Mouse (Mus musculus) heart, adult 2 months (tissue): ENCODE data around the gene Serpinb1a. TPM values are rescaled to one million over a fixed set of nuclear protein-coding genes. Genes with fewer than 3 reads are reported as not detected.
A peak's percentile ranks its signal among the peaks of the same experiment; 100 is the strongest.
"Not testable (repeated sequence)": the region's sequence is repeated elsewhere in the genome, so short reads cannot be mapped to it uniquely, and the experiment has no call there.

Experiments
- DNase-seq, 2 experiments: peaks; one replicate each; pipeline ENCODE4 v3.0.0; 2021
- H3K27ac ChIP-seq: fragments of 200-600 bp; 2 replicates; pipeline ENCODE4 v1.8.1; 2022
- H3K27me3 ChIP-seq: fragments of 200-500 bp; 2 replicates; pipeline ENCODE4 v1.6.1; 2012; ENCODE audit warnings: mild to moderate bottlenecking, low read length, inconsistent platforms, mixed read lengths; ENCODE audit not compliant: control insufficient read depth, insufficient read depth
- H3K36me3 ChIP-seq: fragments of 200-500 bp; 2 replicates; pipeline ENCODE4 v1.6.1; 2012; ENCODE audit warnings: low read length, inconsistent platforms; ENCODE audit not compliant: control insufficient read depth, insufficient read depth
- H3K4me1 ChIP-seq: fragments of 200-500 bp; 2 replicates; pipeline ENCODE4 v1.6.1; 2011; ENCODE audit warnings: low read length; ENCODE audit not compliant: control insufficient read depth, insufficient read depth
- H3K4me3 ChIP-seq: fragments of 200-600 bp; 2 replicates; pipeline ENCODE4 v1.8.1; 2022
- H3K79me2 ChIP-seq: fragments of 200-500 bp; replicated peaks from 2 replicates; pipeline ENCODE4 v1.6.1; 2012; ENCODE audit warnings: mild to moderate bottlenecking, inconsistent platforms, low read length, moderate library complexity, mixed read lengths; ENCODE audit not compliant: control insufficient read depth, insufficient read depth
- H3K9ac ChIP-seq: fragments of 200-500 bp; 2 replicates; pipeline ENCODE4 v1.6.1; 2012; ENCODE audit warnings: low read depth, mild to moderate bottlenecking, control low read depth, inconsistent platforms, low read length, mixed read lengths
- CTCF ChIP-seq: fragments of 200-600 bp; IDR thresholded peaks from 2 replicates; pipeline ENCODE4 v1.8.1; 2022; ENCODE audit warnings: antibody characterized with exemption, mild to moderate bottlenecking, moderate library complexity
- EP300 ChIP-seq: fragments of 200-500 bp; IDR thresholded peaks from 2 replicates; pipeline ENCODE4 v1.6.1; 2011; ENCODE audit warnings: low read depth, low read length, control low read depth; ENCODE audit not compliant: insufficient read depth
- POLR2A ChIP-seq: fragments of 200-500 bp; IDR thresholded peaks from 2 replicates; pipeline ENCODE4 v1.6.1; 2011; ENCODE audit warnings: mild to moderate bottlenecking, low read depth, low read length, control low read depth; ENCODE audit not compliant: insufficient read depth
- whole genome bisulfite sequencing: fragments of 180-500 bp; shearing (Covaris S2); methylation state at CpG from one replicate; pipeline ENCODE4 v1.1.7; 2018; 5-methylcytosine and 5-hydroxymethylcytosine counted together
- intact Hi-C: fragments of 180-260 bp; cut with DNase I; formaldehyde crosslinking; loops from one replicate; pipeline ENCODE4 v1.15.1; 2025
- long read RNA-seq: library from polyadenylated mRNA; stranded (forward); transcript quantifications from one replicate; pipeline ENCODE4 v2.0.0, GENCODE M21; 2021
- polyA plus RNA-seq: library from polyadenylated mRNA; depleted of rRNA; stranded (reverse); fragments of >200 nt; gene quantifications from 2 replicates; pipeline ENCODE4 v1.2.3, GENCODE M21; 2012; rRNA removed
- total RNA-seq, 2 experiments: library from RNA; stranded (reverse); gene quantifications; 2 replicates each; pipeline ENCODE4 v1.2.3; 2021

Serpinb1a gene
- total RNA-seq (1 to 10 TPM; 4.4 to 5.7 TPM), polyA plus RNA-seq (2.8 and 5.2 TPM in 2 replicates)
- long read RNA-seq, partial matches to known transcripts, result 0 of 1 reads
- long read RNA-seq, other reads (novel, unspliced or antisense), result 0 of 1 reads

GRCm38 (mm10) chr13:32850668-32851404 lies at the start of gene Serpinb1a:
TSS of gene Serpinb1a (minus strand) at chr13:32851185.
- TF ChIP-seq POLR2A (peak; percentile 79), EP300 (no peak)
- intact Hi-C loops, result no loop called here
- Histone ChIP-seq H3K27ac (peak within 1 kb of the TSS; percentile 64), H3K4me3 (peak within 1 kb of the TSS; percentile 36), H3K36me3 (peaks cover 8% of the 10 kb centered on the region), H3K4me1 (peaks cover 17% of the 10 kb centered on the region), H3K79me2 (no peaks in the 10 kb centered on the region), H3K9ac (0 out of 2 replicates have a peak within 1 kb of the TSS, but pooled peaks have one; percentile 55), H3K27me3 (no peaks in the 10 kb centered on the region)
- DNase-seq, result peak; percentile 76 to 84
- 28% methylated on average over 10 of the region's 10 CpGs for WGBS

GRCm38 (mm10) chr13:32900639-32901038 lies 49.7 kb upstream of the Serpinb1a start:
- no peak overlapping the region for H3K4me3 ChIP-seq
- no peak overlapping the region for H3K9ac ChIP-seq
- DNase-seq, result no peak
- no peaks in the 10 kb centered on the region for H3K36me3 ChIP-seq
- no peaks in the 10 kb centered on the region for H3K79me2 ChIP-seq
- TF ChIP-seq POLR2A, result no peak
- peak; percentile 73 for TF ChIP-seq CTCF
- no peaks in the 10 kb centered on the region for H3K27me3 ChIP-seq
- intact Hi-C loops, result no loop called here
- no peaks in the 10 kb centered on the region for H3K4me1 ChIP-seq
- WGBS, result 12% methylated on average over 2 of the region's 2 CpGs
- no peak overlapping the region for H3K27ac ChIP-seq

GRCm38 (mm10) chr13:32899114-32899513 lies 48.1 kb upstream of the Serpinb1a start:
- WGBS, result 29% methylated on average over 2 of the region's 2 CpGs
- H3K4me3 ChIP-seq, result not testable (repeated sequence)

GRCm38 (mm10) chr13:32898111-32898510 lies 47.1 kb upstream of the Serpinb1a start, which contains the start of gene Serpinb1c:
TSS of gene Serpinb1c (minus strand) at chr13:32898211.
- intact Hi-C loops, result no loop called here
- H3K9ac ChIP-seq, result no peak within 1 kb of the TSS
- H3K79me2 ChIP-seq, result no peaks in the 10 kb centered on the region
- 86% methylated on average over 2 of the region's 2 CpGs for WGBS
- no peak for DNase-seq
- TF ChIP-seq CTCF, result no peak
- TF ChIP-seq POLR2A, result no peak
- TF ChIP-seq EP300, result no peak
- H3K27me3 ChIP-seq, result no peaks in the 10 kb centered on the region
- H3K4me3 ChIP-seq, result no peak within 1 kb of the TSS
- H3K4me1 ChIP-seq, result no peaks in the 10 kb centered on the region
- no peak within 1 kb of the TSS for H3K27ac ChIP-seq
- no peaks in the 10 kb centered on the region for H3K36me3 ChIP-seq

More at GRCm38 (mm10) chr13:32899114-32899513, 48.1 kb upstream of the Serpinb1a start:
- H3K36me3 ChIP-seq, H3K9ac ChIP-seq, H3K4me1 ChIP-seq, DNase-seq, H3K27ac ChIP-seq, intact Hi-C loops, H3K27me3 ChIP-seq, H3K79me2 ChIP-seq: not testable (repeated sequence)

GRCm38 (mm10) chr13:32896931-32897330 lies 45.9 kb upstream of the Serpinb1a start:
- Histone ChIP-seq H3K79me2 (no peaks in the 10 kb centered on the region), H3K9ac (no peak overlapping the region), H3K36me3 (no peaks in the 10 kb centered on the region), H3K4me1 (no peaks in the 10 kb centered on the region), H3K4me3 (no peak overlapping the region), H3K27me3 (no peaks in the 10 kb centered on the region), H3K27ac (no peak overlapping the region)
- intact Hi-C loops, result no loop called here
- DNase-seq, result no peak
- WGBS, result 75% methylated on average over 4 of the region's 4 CpGs
- no peak for TF ChIP-seq POLR2A
- TF ChIP-seq EP300, result no peak
- TF ChIP-seq CTCF, result no peak

GRCm38 (mm10) chr13:32884755-32885154 lies 33.8 kb upstream of the Serpinb1a start:
- TF ChIP-seq CTCF (no peak), POLR2A (no peak), EP300 (no peak)
- Histone ChIP-seq H3K4me3 (no peak overlapping the region), H3K4me1 (no peaks in the 10 kb centered on the region), H3K79me2 (no peaks in the 10 kb centered on the region), H3K27ac (no peak overlapping the region), H3K27me3 (no peaks in the 10 kb centered on the region), H3K9ac (no peak overlapping the region), H3K36me3 (no peaks in the 10 kb centered on the region)
- intact Hi-C loops, result no loop called here
- no peak for DNase-seq
